Mouse (Mus musculus): Measurements from ENCODE around the gene Grid1.

- TF ChIP-seq POLR2A (IDR thresholded peaks at IDR 0.05; ENCODE audit: borderline replicate concordance, extremely low read depth, low read depth, low read length) (no peak), CTCF (IDR thresholded peaks at IDR 0.05; ENCODE audit: insufficient read depth, low read length) (no peak)
Observed at GRCm38 (mm10) chr14:34818387-34818980, 1.4 kb upstream of the Grid1 start.
